Mouse (Mus musculus) left cerebral cortex, adult 2 months (tissue): ENCODE data around the gene Hmg20a. TPM values are rescaled to one million over a fixed set of nuclear protein-coding genes. Genes with fewer than 3 reads are reported as not detected.

Experiments used
- DNase-seq, 2 experiments: peaks; one replicate each; pipeline ENCODE4 v3.0.0; 2021 to 2022; ENCODE audit warnings: low spot score in 2 of 2, mixed read lengths in 1 of 2; ENCODE audit errors: extremely low spot score in 1 of 2
- H3K27ac ChIP-seq: fragments of 200-600 bp; 2 replicates; pipeline ENCODE4 v1.8.1; 2022
- H3K4me3 ChIP-seq: fragments of 200-600 bp; 2 replicates; pipeline ENCODE4 v1.8.1; 2022
- CTCF ChIP-seq: fragments of 200-600 bp; IDR thresholded peaks from 2 replicates; pipeline ENCODE4 v1.8.1; 2022; ENCODE audit warnings: antibody characterized with exemption, mild to moderate bottlenecking, moderate library complexity
- intact Hi-C: fragments of 180-260 bp; cut with DNase I; formaldehyde crosslinking; loops from one replicate; pipeline ENCODE4 v1.15.1; 2025
- total RNA-seq, 2 experiments: library from RNA; stranded (reverse); gene quantifications; 2 replicates each; pipeline ENCODE4 v1.2.3; 2021

The Hmg20a gene
- total RNA-seq, 2 experiments from 2014 or later = 66.1 to 70.1 TPM

GRCm38 (mm10) chr9:56512486-56512885 is 94.1 kb downstream of the Hmg20a start:
- DNase-seq = no peak
- intact Hi-C loops = no loop called here
- no peak overlapping the region for H3K4me3 ChIP-seq
- H3K27ac ChIP-seq = no peak overlapping the region
- no peak for TF ChIP-seq CTCF

DNA sequence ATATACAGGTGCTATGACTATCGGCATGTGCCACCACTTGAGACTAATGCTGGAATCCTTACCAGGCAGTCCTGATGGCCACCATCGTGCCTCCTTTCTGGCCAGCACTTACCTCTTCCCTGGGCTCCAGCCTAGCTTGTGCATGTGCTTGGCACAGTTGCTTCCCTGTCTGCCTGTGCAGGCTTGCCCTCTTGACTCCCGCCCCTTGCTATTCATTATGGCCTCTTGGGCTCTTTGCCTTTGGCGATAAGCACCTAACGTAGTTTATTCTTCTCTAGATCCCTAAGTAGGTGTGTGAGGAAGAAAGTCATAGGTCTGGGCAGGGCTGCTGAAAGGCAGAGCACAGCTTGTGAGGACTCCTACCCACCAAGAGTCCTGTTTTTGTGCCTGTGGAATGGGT is 96.7 kb downstream of the Hmg20a start:
- Histone ChIP-seq H3K27ac (no peak overlapping the region), H3K4me3 (no peak overlapping the region)
- intact Hi-C loops = no loop called here
- DNase-seq = no peak
- no peak for TF ChIP-seq CTCF

DNA sequence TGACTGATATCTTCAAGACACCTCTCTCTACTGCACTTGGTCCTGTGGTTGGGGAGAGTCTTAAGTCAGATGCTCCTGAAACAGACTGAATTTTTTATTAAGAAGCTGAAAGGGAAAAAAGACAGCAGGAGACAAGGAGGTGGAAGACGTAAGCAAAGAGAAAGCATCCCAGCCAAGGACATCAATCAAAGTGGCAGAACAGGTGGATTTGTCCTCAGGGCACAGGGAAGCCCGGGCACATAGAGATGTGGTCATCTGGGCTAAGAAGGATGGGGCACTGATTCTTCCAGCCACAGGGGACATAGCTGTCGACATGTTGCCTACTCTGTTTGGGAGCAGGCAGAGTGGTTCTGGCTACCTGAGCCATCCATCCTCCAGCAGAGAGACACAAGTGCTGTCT is 97.8 kb downstream of the Hmg20a start:
- Histone ChIP-seq H3K4me3 (no peak overlapping the region), H3K27ac (no peak overlapping the region)
- DNase-seq = no peak
- intact Hi-C loops = no loop called here
- no peak for TF ChIP-seq CTCF

- intact Hi-C loops = no loop called here
- H3K4me3 ChIP-seq = no peak overlapping the region
- DNase-seq = no peak
- H3K27ac ChIP-seq = no peak overlapping the region; the same call in 1 of the 2 replicates
- no peak; the same call in 1 of the 2 replicates for TF ChIP-seq CTCF
Measured at GRCm38 (mm10) chr9:56516692-56517263, 98.4 kb downstream of the Hmg20a start.

- no peak for DNase-seq
- Histone ChIP-seq H3K4me3 (no peak overlapping the region), H3K27ac (no peak overlapping the region)
- intact Hi-C loops = no loop called here
- TF ChIP-seq CTCF = no peak
Measured at GRCm38 (mm10) chr9:56522281-56522680, 103.9 kb downstream of the Hmg20a start.

- intact Hi-C loops = no loop called here
- TF ChIP-seq CTCF = no peak
- Histone ChIP-seq H3K27ac (no peak overlapping the region), H3K4me3 (no peak overlapping the region)
- no peak for DNase-seq
Measured at GRCm38 (mm10) chr9:56527951-56528350, 109.5 kb downstream of the Hmg20a start.

DNA sequence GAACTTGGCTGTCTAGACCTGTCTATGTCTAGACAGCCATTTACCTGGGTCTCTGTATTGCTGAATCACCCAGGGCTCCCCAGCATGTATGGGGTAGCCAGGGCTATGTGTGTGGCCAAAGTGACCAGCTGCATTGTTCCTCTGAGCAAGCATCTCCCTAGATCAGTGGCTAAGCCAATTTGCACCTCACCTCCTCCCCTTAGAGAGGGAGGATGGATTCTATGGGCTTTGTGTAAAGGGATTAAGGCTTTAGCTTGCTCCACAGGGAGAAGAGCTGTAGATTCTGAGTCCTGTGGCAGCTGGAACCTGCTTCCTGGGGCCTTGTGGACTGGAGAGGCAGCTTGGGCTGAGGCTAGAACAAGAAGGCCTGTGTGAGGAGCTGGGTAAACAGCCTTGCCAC is 113.6 kb downstream of the Hmg20a start:
- no peak for TF ChIP-seq CTCF
- Histone ChIP-seq H3K27ac (no peak overlapping the region), H3K4me3 (no peak overlapping the region)
- intact Hi-C loops = no loop called here
- no peak for DNase-seq

DNA sequence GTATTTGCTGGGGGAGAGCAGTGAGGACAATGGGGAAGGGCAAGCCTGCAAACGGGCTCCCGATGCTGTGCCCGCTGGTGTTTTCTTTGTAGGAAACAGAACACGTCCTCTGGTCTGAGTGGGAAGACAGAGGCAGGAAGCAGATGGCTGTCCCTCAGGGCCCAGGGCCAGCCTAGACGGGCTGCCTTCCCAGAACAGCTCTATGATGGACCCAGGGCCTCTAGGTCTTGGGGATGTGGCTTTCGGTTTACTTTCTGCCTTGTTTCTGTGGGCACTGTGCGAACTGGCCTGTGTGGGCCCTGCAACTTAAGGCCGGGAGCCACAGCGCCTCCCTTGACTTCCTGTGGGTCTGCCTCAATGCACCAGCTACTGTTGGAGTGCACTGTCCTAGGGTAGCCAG is 115.5 kb downstream of the Hmg20a start:
- no peak for DNase-seq
- no peak for TF ChIP-seq CTCF
- Histone ChIP-seq H3K27ac (no peak overlapping the region), H3K4me3 (no peak overlapping the region)
- intact Hi-C loops = no loop called here

DNA sequence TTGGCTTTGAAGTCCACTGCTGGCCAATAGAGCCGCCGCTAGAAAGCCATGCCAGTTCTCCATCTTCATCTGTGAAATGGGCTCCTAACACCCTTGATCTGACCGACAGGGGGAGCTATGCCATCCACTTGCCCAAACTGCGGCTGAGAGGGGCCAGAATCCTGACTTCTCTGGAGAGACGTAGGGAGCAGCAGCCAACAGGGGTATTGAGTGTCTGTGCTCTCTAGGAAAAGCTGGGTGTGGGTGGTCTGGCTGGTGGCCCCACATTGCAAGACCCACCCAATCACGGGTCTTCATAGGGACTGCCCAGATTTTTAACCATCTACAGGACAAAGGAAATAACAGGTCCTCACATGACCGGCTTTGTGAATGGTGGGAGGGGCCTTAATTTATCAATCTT is 116.3 kb downstream of the Hmg20a start:
- Histone ChIP-seq H3K27ac (no peak overlapping the region), H3K4me3 (no peak overlapping the region)
- intact Hi-C loops = no loop called here
- peak; percentile 2; the same call in 1 of the 2 replicates for TF ChIP-seq CTCF
- no peak for DNase-seq

- no peak overlapping the region for H3K27ac ChIP-seq
- no peak for DNase-seq
- no peak overlapping the region for H3K4me3 ChIP-seq
- TF ChIP-seq CTCF = no peak
- intact Hi-C loops = no loop called here
Measured at GRCm38 (mm10) chr9:56535361-56535760, 117.0 kb downstream of the Hmg20a start.

- Histone ChIP-seq H3K4me3 (no peak overlapping the region), H3K27ac (no peak overlapping the region)
- intact Hi-C loops = no loop called here
- no peak for DNase-seq
- no peak for TF ChIP-seq CTCF
Measured at GRCm38 (mm10) chr9:56540051-56540450, 121.6 kb downstream of the Hmg20a start.

DNA sequence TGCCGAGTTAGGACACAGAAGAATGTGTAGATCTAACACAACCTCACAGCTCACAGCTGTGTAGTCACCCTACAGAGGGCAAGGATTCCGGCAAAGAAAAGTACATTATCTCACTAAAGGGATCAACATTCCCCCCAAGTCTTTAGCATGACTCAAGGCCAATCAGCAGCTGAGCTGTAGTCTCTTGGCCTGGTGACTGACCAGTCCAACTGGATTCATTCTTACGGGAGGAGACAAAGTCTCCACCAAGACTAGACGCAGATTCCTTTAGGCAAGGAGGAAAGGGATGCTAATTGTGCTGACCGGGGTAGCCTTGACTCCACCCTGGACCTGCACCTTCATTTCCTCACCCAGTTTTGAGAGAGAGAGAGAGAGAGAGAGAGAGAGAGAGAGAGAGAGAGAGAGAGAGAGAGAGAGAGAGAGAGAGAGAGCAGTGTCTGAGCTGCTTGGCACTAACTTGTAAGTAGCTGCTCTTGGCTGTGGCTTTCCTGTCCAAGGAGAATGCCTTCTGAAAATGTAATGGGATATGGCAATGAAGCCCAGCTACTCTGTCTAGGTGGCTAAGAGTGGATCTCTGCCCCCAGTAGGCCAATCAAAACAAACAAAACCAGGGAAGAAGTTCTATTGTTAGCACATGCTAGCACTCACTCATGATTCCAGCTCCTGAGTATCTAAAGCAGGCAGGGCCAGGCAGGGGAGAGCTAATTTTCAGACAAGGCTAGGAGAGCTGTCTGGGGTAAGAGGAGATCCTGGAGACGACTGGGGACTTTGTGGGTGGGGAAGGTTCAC is 126.5 kb downstream of the Hmg20a start:
- no peak overlapping the region for H3K4me3 ChIP-seq
- H3K27ac ChIP-seq = no peak overlapping the region
- TF ChIP-seq CTCF = no peak
- no peak for DNase-seq
- intact Hi-C loops = no loop called here

Other genes starting within 250 kb of the Hmg20a start
- gene Peak1, start 542 bp upstream of the Hmg20a start, total RNA-seq = 10 to 100 TPM; 36.7 TPM